Mouse (Mus musculus) T-helper 17 cell (primary cell): ENCODE measurements at regions not wholly inside any gene's neighbourhood (a gene's known extent, or its start where the extent isn't known, plus 50 kb on each side); places are given as distances from the start of the nearest gene placed in this dataset.

Experiments
- in situ Hi-C, 2 experiments: fragments of 300-600 bp; cut with MboI, MseI; formaldehyde crosslinking; loops; 1 replicate in 1 of 2; 2 replicates in 1 of 2; pipeline ENCODE4 v1.15.1; 2025; ENCODE audit warnings: high pct_unique_total_duplicates in 2 of 2

DNA sequence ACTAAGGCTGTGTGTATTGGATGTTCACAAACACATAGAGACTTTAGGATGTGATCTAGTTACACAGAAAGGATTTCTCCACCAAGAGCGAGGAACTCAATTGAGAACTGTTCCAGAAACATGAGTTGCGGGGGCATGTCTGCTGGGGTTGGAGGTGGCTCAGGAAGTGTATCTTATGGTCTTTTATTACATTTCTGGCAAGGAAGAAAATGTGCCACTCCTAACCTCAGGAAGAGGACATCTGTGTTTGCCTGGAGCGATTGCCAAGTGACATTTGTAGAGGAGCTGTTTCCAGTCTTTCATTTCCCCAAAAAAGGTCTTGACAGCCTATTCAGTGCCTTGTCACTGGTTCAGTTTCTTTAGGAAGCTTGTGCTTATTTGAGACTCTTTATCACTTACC, 606.2 kb downstream of the Tmem182 start:
- in situ Hi-C loops = no loop called here

- in situ Hi-C loops = no loop called here
Measured at GRCm38 (mm10) chr1:41412078-41412477, 606.7 kb downstream of the Tmem182 start.

GRCm38 (mm10) chr1:41420489-41421327, 615.3 kb downstream of the Tmem182 start:
- in situ Hi-C loops = no loop called here

DNA sequence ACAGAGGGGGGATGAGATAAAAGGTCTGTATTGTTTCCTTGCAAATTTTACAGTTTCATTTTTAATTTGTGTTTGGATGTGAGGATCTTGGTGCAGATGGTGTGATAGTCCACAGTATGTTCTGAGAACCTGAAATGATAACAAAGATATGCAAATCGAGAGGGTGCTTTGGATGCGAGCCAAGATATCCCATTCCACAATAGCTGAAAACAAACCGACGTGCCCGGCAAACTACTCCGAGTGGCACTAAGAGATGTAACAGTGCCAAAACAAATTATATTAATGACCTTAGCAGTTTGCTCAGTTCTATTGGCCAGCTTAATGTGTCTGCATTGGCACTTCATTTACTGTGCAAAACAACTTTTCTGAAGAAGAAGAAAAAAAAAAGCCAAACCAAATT, 622.5 kb downstream of the Tmem182 start:
- in situ Hi-C loops = no loop called here

DNA sequence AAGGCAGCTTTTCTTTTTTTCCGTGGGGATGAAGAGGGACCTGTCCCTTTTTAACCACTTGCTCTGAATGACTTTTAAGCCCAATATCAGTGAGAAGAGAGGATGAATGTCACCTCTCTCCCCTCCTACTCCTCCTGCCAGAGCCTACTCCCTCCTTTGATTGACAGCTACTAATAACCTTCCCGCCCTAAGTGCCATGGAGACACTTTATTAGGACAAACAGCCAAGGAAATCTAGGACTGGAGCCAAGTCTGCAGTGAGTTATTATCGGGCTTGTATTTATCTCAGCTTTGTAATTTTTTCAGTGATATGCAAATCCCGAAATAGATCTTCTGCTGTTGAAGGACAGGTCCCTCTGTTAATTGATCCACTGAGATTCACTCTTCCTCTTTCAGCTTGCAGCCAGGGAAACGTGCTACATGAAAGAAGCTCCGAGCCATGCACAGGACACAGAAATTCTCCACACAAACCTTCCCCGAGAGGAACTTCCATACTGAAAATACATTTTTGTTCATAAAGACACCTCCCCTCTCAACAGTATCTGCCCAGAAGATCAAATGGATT, 625.8 kb downstream of the Tmem182 start:
- in situ Hi-C loops = loop anchor here in 1 of 2 experiments (10.0 kb wide), 2 partner anchors 1504 to 1564 kb away; no protein-coding TSS in a partner anchor

GRCm38 (mm10) chr1:41435379-41435778, 630.0 kb downstream of the Tmem182 start:
- in situ Hi-C loops = loop anchor here in 1 of 2 experiments (10.0 kb wide), 2 partner anchors 1499 to 1559 kb away; no protein-coding TSS in a partner anchor

GRCm38 (mm10) chr1:41449972-41450371, 644.6 kb downstream of the Tmem182 start:
- in situ Hi-C loops = loop anchor here in 1 of 2 experiments (10.0 kb wide), 1 partner anchor 1065 kb away; no protein-coding TSS in a partner anchor
